In the genomic region with DNA sequence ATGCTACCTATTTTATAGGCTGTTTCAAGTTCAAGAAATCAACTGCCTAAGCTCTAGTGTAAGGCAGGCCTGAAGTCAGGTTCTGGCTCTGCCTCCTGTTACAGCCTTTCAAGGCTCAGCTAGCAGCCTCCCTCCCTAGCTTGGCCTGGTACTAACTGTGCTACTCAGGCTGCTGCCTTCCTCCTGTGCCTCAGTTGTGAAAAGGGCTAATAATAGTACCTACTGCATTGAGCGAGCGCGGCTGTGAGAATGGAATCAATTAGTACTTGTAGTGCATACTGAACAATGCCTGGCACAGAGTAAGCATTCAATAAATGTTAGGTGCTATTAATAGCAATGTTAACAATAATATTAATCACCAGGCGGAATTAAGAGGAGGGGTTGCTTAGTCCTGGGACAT, we compare ENCODE assay signal across 8 mouse cellular contexts. TPM values are rescaled to one million over a fixed set of nuclear protein-coding genes. Genes with fewer than 3 reads are reported as not detected.
DNase-seq lines count a peak whose midpoint lies in the region; ATAC-seq and TF ChIP-seq lines count a peak whose summit lies in the region.

No protein-coding gene starts in this region.

- WGBS in kidney, postnatal 0 days = 67% methylated on average over 4 of the region's 4 CpGs
- 57% methylated on average over 4 of the region's 4 CpGs for WGBS in heart, embryonic 12.5 days
- WGBS in limb, embryonic 15.5 days = 46% methylated on average over 4 of the region's 4 CpGs

- H3K36me3 ChIP-seq in kidney, postnatal 0 days (ENCODE audit: insufficient read depth, low read length) = 0 out of 2 replicates have a peak, but pooled peaks cover 3% of the 10 kb centered on the region
- peaks cover 9% of the 10 kb centered on the region for H3K36me3 ChIP-seq in heart, embryonic 12.5 days
- H3K36me3 ChIP-seq in limb, embryonic 15.5 days = peaks cover 8% of the 10 kb centered on the region

- H3K9ac ChIP-seq in kidney, postnatal 0 days (ENCODE audit: low read depth, low read length) = no peak overlapping the region
- peak overlapping the region; percentile 34; the same call in 1 of the 2 replicates for H3K9ac ChIP-seq in heart, embryonic 12.5 days
- H3K9ac ChIP-seq in limb, embryonic 15.5 days = no peak overlapping the region

- ATAC-seq in kidney, postnatal 0 days (replicated peaks; ENCODE audit: low FRiP score, low read depth) = no peak
- ATAC-seq in heart, embryonic 12.5 days (ENCODE audit: insufficient number of reproducible peaks, low FRiP score) = no peak
- no peak for ATAC-seq in limb, embryonic 15.5 days (ENCODE audit: insufficient number of reproducible peaks, low FRiP score, low TSS enrichment, low read depth)
- ATAC-seq in megakaryocyte-erythroid progenitor cell, adult 5-6 weeks (replicated peaks; ENCODE audit: low FRiP score, low TSS enrichment, poor library complexity, severe bottlenecking) = no peak

- no peak overlapping the region for H3K4me3 ChIP-seq in kidney, postnatal 0 days (replicated peaks; ENCODE audit: low read depth, low read length)
- H3K4me3 ChIP-seq in heart, embryonic 12.5 days = no peak overlapping the region
- no peak overlapping the region for H3K4me3 ChIP-seq in limb, embryonic 15.5 days

- no peak for DNase-seq in kidney, postnatal 0 days (ENCODE audit: low spot score)
- DNase-seq in kidney, adult 8-10 months = no peak
- DNase-seq in brain, adult 2 months (ENCODE audit: low read depth, low spot score) = peak; percentile 80
- DNase-seq in adrenal gland, postnatal 10 days = no peak
- no peak for DNase-seq in testis, postnatal 10 days (ENCODE audit: low spot score)

- no peaks in the 10 kb centered on the region for H3K27me3 ChIP-seq in kidney, postnatal 0 days (ENCODE audit: insufficient read depth, low read length)
- no peaks in the 10 kb centered on the region for H3K27me3 ChIP-seq in heart, embryonic 12.5 days (replicated peaks)
- no peaks in the 10 kb centered on the region for H3K27me3 ChIP-seq in limb, embryonic 15.5 days

- no peak overlapping the region for H3K4me2 ChIP-seq in kidney, postnatal 0 days (ENCODE audit: low read length)
- H3K4me2 ChIP-seq in heart, embryonic 12.5 days = peak overlapping the region; percentile 31; the same call in 1 of the 2 replicates
- no peak overlapping the region for H3K4me2 ChIP-seq in limb, embryonic 15.5 days

- H3K9me3 ChIP-seq in kidney, postnatal 0 days (replicated peaks; ENCODE audit: low read length) = no peaks in the 10 kb centered on the region
- no peaks in the 10 kb centered on the region for H3K9me3 ChIP-seq in heart, embryonic 12.5 days (replicated peaks)
- no peaks in the 10 kb centered on the region for H3K9me3 ChIP-seq in limb, embryonic 15.5 days

- H3K4me1 ChIP-seq in kidney, postnatal 0 days (replicated peaks; ENCODE audit: insufficient read depth, low read length) = peaks cover 53% of the 10 kb centered on the region
- peaks cover 74% of the 10 kb centered on the region for H3K4me1 ChIP-seq in heart, embryonic 12.5 days (replicated peaks)
- H3K4me1 ChIP-seq in limb, embryonic 15.5 days = peaks cover 65% of the 10 kb centered on the region

- TF ChIP-seq CTCF in kidney, postnatal 0 days (IDR thresholded peaks at IDR 0.05; ENCODE audit: low read depth) = no peak

- H3K27ac ChIP-seq in kidney, postnatal 0 days = peak overlapping the region; percentile 87
- peak overlapping the region; percentile 90 for H3K27ac ChIP-seq in heart, embryonic 12.5 days (ENCODE audit: poor library complexity, severe bottlenecking)
- peak overlapping the region; percentile 87 for H3K27ac ChIP-seq in limb, embryonic 15.5 days

RNA-seq across cellular contexts. Expression of a gene that starts 11.6 kb away (rescaled TPM):
- 95.6 and 98.7 TPM in 2 replicates for polyA plus RNA-seq in kidney, postnatal 0 days (2015; fragmentation: Nextera tagmentation; extraction: Ambion mirVana)
- polyA plus RNA-seq in heart, embryonic 12.5 days (2016; fragmentation: Nextera tagmentation; extraction: Ambion mirVana) = 83.0 and 85.9 TPM in 2 replicates
- polyA plus RNA-seq in limb, embryonic 15.5 days (2015; fragmentation: Nextera tagmentation; extraction: Ambion mirVana) = 96.2 and 96.7 TPM in 2 replicates
- 10 to 100 TPM; 49.3 to 56.2 TPM for total RNA-seq in adrenal gland, postnatal 10 days (2021)
- 5.7 and 6.7 TPM in 2 replicates for total RNA-seq in megakaryocyte-erythroid progenitor cell, adult 5-6 weeks (2014; fragmentation: Nextera tagmentation)
- 3.7 and 11.8 TPM in 2 replicates for total RNA-seq in megakaryocyte-erythroid progenitor cell, adult 5-6 weeks (2017)

RNA-seq across cellular contexts. Expression of a gene that starts 27.8 kb away (rescaled TPM):
- polyA plus RNA-seq in kidney, postnatal 0 days (2015; fragmentation: Nextera tagmentation; extraction: Ambion mirVana) = 37.3 and 41.4 TPM in 2 replicates
- 65.6 and 74.1 TPM in 2 replicates for polyA plus RNA-seq in heart, embryonic 12.5 days (2016; fragmentation: Nextera tagmentation; extraction: Ambion mirVana)
- polyA plus RNA-seq in limb, embryonic 15.5 days (2015; fragmentation: Nextera tagmentation; extraction: Ambion mirVana) = 66.2 and 69.1 TPM in 2 replicates
- 10 to 100 TPM; 18.4 to 21.4 TPM for total RNA-seq in adrenal gland, postnatal 10 days (2021)
- 51.9 and 52.3 TPM in 2 replicates for total RNA-seq in megakaryocyte-erythroid progenitor cell, adult 5-6 weeks (2014; fragmentation: Nextera tagmentation)
- 79.0 and 103 TPM in 2 replicates for total RNA-seq in megakaryocyte-erythroid progenitor cell, adult 5-6 weeks (2017)
